Mouse (Mus musculus) bone marrow, adult 2 months (tissue): ENCODE data around the gene Ttc19. TPM values are rescaled to one million over a fixed set of nuclear protein-coding genes. Genes with fewer than 3 reads are reported as not detected.
A peak's percentile ranks its signal among the peaks of the same experiment; 100 is the strongest.

Experiments
- H3K27ac ChIP-seq: fragments of 200-500 bp; 2 replicates; pipeline ENCODE4 v1.5.1; 2012; ENCODE audit warnings: low read depth, mild to moderate bottlenecking, control low read depth, inconsistent platforms, low read length; ENCODE audit not compliant: control insufficient read depth, poor library complexity, insufficient read depth
- H3K4me1 ChIP-seq: fragments of 200-500 bp; 2 replicates; pipeline ENCODE4 v1.6.1; 2011; ENCODE audit warnings: low read length; ENCODE audit not compliant: control insufficient read depth, insufficient read depth
- H3K4me3 ChIP-seq: fragments of 200-500 bp; replicated peaks from 2 replicates; pipeline ENCODE3; 2011; ENCODE audit warnings: mild to moderate bottlenecking, low read depth, low read length, control low read depth; ENCODE audit not compliant: control insufficient read depth
- CTCF ChIP-seq: fragments of 200-500 bp; IDR thresholded peaks from 2 replicates; pipeline ENCODE4 v1.5.1; 2011; ENCODE audit warnings: low read length, control low read depth; ENCODE audit not compliant: control insufficient read depth, insufficient read depth
- POLR2A ChIP-seq: fragments of 200-500 bp; IDR thresholded peaks from 2 replicates; pipeline ENCODE4 v1.6.1; 2011; ENCODE audit warnings: low read depth, mild to moderate bottlenecking, control low read depth, low read length, borderline replicate concordance; ENCODE audit not compliant: control insufficient read depth
- WGBS: fragments of 180-500 bp; shearing (Covaris S2); methylation state at CpG from one replicate; pipeline ENCODE4 v1.1.7; 2018; 5-methylcytosine and 5-hydroxymethylcytosine counted together
- polyA plus RNA-seq: library from polyadenylated mRNA; stranded (reverse); fragments of >200 nt; gene quantifications from 2 replicates; pipeline ENCODE4 v1.2.4, GENCODE M21; 2011; ENCODE audit warnings: low replicate concordance; ENCODE audit not compliant: missing spikeins, insufficient read depth, insufficient read length

Ttc19 gene
- polyA plus RNA-seq, 1 experiment: 4.2 TPM

DNA sequence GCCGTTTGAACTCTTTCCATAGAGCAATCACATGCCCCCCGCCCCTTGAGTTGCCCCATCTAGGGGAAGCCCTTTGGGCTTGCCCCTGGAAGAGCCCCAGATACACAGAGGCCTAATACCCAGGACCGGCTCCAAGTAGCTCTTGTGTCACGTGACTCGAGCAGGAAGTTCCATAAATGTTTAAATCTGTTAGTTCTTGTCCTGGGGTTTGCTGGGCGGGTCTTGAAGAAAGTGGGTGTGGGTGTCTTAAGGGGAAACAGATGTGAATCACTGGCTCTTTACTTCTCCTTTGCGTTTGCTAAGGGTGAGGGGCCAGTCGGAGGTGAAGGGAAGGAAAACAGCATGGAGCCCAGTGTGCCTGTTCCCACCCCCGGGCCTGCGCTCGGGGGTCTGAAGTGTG is 30.2 kb upstream of the Ttc19 start:
- WGBS: 6% methylated on average over 11 of the region's 11 CpGs
- Histone ChIP-seq H3K4me1 (peaks cover 3% of the 10 kb centered on the region), H3K27ac (peak overlapping the region; percentile 24; the same call in 1 of the 2 replicates), H3K4me3 (peak overlapping the region; percentile 30)
- TF ChIP-seq POLR2A: no peak
- no peak for TF ChIP-seq CTCF

DNA sequence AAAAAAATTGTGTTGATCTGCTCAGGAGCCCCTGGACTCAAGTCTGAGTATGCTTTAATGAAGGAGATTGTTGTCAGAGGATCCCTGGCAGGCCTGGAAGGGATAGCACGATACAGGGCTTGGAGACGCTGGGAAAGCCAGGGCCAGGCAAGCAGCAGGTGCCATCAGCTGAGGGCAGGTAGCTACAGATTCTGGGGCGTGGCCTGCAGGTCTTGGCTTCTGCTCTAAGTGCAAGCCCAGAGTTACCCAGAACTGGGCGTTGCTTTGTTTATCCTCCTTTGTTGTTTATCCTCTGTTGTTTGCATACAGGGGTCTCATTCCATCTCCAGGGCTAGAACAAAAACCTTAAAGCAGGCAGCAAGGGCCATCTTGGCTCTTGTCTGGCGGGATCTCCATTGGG is 27.9 kb upstream of the Ttc19 start:
- 86% methylated on average over 5 of the region's 5 CpGs for WGBS
- TF ChIP-seq POLR2A: no peak
- TF ChIP-seq CTCF: no peak
- Histone ChIP-seq H3K4me1 (peaks cover 3% of the 10 kb centered on the region), H3K27ac (no peak overlapping the region), H3K4me3 (no peak overlapping the region)

DNA sequence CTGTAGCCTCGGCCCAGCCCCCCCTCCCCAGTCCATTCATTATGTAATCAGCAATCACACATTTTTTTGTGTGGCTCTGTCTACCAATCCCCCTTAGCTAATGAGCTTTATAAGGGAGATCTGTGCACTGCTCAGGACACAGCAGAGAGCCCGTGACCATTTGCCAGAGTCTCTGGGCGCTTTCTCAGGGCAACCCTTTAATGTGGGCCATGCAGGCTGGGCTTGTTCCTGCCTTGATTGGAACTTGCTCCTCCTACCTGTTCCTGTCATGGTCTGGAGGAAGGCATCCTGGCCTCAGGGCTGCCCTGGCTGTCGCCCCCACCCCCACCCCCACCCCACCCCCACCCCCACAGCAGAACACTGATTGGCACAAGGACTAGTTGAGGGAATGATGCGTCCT is 22.1 kb upstream of the Ttc19 start:
- TF ChIP-seq CTCF: no peak
- TF ChIP-seq POLR2A: no peak
- no peak overlapping the region for H3K4me3 ChIP-seq
- no peaks in the 10 kb centered on the region for H3K4me1 ChIP-seq
- WGBS: 45% methylated on average over 5 of the region's 5 CpGs
- no peak overlapping the region for H3K27ac ChIP-seq

DNA sequence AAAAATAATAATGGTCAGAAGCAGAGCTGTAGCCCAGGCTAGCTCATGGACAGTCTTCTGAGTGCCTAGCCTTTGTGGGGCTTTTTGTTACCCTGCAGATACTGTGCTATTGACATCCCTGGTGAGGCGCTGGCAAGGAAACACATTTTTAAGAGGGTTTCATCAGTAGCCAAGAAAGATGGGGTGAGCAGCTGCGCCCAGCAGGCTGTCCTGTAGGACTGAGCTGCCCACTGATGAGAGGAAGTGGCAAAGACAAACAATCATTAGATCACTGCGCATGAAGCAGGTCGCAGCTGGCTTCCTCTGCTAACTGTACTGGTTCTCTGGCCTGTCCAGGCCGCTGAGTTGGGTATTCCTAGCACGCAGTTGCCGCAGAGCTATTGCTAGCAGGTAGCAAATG is 17.7 kb upstream of the Ttc19 start:
- WGBS: 83% methylated on average over 7 of the region's 7 CpGs
- no peaks in the 10 kb centered on the region for H3K4me1 ChIP-seq
- TF ChIP-seq POLR2A: no peak
- TF ChIP-seq CTCF: no peak
- H3K4me3 ChIP-seq: no peak overlapping the region
- H3K27ac ChIP-seq: no peak overlapping the region

DNA sequence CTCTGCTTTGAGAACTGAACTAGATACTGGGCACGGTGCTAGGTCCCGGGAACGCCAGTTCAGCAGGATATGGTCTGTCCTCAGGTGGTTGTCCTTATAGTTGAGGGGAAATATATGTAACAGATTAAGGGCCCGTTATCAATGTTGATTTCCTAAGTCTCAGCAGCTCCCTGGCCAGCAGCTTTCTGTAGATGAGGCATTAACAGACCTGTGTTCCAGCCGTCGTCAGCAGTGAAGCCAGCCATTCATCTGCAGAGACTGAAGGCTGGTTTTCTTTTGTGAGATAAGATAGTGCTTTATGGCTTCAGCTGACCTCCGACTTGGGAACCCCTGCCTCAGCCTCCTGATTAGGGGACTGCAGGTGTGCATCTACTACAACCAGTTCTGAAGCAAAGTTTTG is 17.3 kb upstream of the Ttc19 start:
- no peaks in the 10 kb centered on the region for H3K4me1 ChIP-seq
- H3K4me3 ChIP-seq: no peak overlapping the region
- WGBS: 76% methylated on average over 7 of the region's 7 CpGs
- TF ChIP-seq POLR2A (no peak), CTCF (no peak)
- H3K27ac ChIP-seq: no peak overlapping the region

DNA sequence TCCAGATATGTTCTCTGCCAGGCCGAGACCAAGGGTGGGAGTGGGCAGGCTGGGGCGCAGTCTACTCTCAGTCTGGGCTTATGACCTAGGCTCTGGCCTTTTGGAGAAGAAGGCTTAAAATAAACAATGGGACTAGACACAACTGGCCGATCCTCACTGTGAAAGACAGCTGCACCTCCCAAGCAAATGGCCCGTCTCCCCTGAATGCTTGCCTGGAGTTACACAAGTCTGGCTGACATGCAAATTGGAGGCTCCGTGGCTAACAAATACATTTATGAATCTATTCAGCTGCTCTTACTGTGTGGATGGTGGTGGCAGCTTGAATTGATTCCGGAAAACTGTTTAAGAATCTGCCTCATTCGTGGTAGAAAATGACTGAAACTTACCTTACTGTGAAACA is 15.6 kb upstream of the Ttc19 start:
- H3K27ac ChIP-seq: no peak overlapping the region
- H3K4me3 ChIP-seq: no peak overlapping the region
- TF ChIP-seq CTCF (no peak), POLR2A (no peak)
- H3K4me1 ChIP-seq: no peaks in the 10 kb centered on the region
- 85% methylated on average over 7 of the region's 7 CpGs for WGBS

DNA sequence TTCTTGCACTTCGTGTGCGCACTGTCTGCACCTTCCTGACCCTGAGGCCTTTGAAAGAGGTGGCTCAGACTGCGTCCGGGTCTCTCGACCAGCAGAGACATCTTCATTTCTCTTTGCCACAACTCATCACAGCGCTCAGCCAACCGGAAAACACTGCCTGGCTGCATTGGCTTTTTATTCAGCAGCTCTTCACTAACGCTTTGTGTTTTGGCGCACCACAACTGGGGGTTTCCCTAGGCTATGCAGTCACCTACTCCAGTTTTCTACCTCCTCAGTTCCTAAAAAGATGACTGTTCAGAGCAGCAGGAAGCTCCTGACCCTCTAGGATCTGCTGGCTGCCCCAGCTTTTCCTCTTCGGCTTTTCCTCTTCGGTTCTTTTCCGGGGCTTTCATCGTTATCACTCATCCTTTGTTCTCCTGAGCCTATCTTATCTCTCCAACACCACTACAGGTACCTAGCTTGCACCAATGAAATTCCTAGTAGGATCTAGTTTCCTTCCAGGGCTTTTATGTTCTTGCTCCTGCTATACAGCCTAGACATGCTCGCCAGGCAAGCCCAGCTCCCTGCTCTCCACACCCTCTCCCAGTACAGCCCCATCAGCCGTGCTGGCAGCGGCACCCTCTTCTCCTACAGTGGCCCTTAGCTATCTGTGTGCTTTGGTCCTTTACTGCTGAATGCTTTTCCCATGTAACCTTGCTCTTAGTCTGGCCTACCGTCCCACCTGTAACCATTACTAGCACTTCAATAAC is 14.6 kb upstream of the Ttc19 start:
- H3K4me1 ChIP-seq: no peaks in the 10 kb centered on the region
- WGBS: 83% methylated on average over 17 of the region's 17 CpGs

DNA sequence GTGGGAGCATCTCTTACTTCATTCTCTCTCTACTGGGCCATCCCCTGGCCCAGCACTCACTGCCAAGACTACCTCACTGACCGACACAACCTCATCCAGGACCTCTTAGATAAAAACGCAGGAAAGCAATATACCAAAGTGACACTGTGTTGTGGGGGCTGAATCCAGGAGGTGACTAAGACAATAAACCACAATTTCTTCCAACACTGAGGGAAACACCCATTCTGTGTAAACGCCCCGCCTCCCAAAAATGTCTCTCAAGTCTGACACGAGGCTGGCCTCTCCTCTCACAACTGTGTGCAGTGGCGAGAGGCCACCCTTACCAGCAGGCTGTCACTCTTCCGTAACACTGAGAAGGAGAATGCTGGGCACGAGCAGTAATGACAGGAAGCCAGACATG is 12.9 kb upstream of the Ttc19 start:
- Histone ChIP-seq H3K4me3 (no peak overlapping the region), H3K4me1 (no peaks in the 10 kb centered on the region), H3K27ac (no peak overlapping the region)
- no peak for TF ChIP-seq CTCF
- no peak for TF ChIP-seq POLR2A
- 66% methylated on average over 8 of the region's 8 CpGs for WGBS

More for the DNA sequence above, 14.6 kb upstream of the Ttc19 start:
- no peak overlapping the region for H3K4me3 ChIP-seq
- TF ChIP-seq POLR2A: no peak
- no peak for TF ChIP-seq CTCF
- no peak overlapping the region for H3K27ac ChIP-seq

DNA sequence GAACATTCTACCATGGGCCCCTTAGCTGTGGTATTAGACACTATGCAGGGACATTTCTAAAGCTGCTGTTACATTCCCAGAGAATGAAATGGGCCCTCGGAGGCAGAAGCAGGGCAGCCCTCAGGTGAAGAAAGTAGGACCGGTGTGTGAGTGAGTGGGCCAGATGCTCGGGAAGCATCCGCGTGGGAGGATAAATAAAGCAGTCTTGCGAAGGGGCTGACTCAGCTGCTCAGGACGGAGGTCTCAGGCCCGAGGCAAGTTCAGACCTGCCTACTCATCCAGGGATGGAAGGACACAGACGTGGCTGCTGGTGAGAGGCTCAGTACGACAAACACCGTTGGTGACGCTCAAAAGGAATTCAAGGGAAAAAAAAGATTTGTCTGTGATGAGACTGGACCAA is 12.2 kb upstream of the Ttc19 start:
- 89% methylated on average over 12 of the region's 12 CpGs for WGBS
- Histone ChIP-seq H3K27ac (no peak overlapping the region), H3K4me3 (no peak overlapping the region), H3K4me1 (no peaks in the 10 kb centered on the region)
- TF ChIP-seq CTCF (no peak), POLR2A (no peak)
